Mouse (Mus musculus) heart, adult 2 months (tissue): ENCODE measurements around the gene Sept7.

Experiments
- CTCF ChIP-seq: fragments of 200-600 bp; IDR thresholded peaks from 2 replicates; pipeline ENCODE4 v1.8.1; 2022; ENCODE audit warnings: antibody characterized with exemption, mild to moderate bottlenecking, moderate library complexity
- EP300 ChIP-seq: fragments of 200-500 bp; IDR thresholded peaks from 2 replicates; pipeline ENCODE4 v1.6.1; 2011; ENCODE audit warnings: low read depth, low read length, control low read depth; ENCODE audit not compliant: insufficient read depth
- POLR2A ChIP-seq: fragments of 200-500 bp; IDR thresholded peaks from 2 replicates; pipeline ENCODE4 v1.6.1; 2011; ENCODE audit warnings: mild to moderate bottlenecking, low read depth, low read length, control low read depth; ENCODE audit not compliant: insufficient read depth

- TF ChIP-seq CTCF = no peak
- TF ChIP-seq POLR2A = no peak
- no peak for TF ChIP-seq EP300
Measured at GRCm38 (mm10) chr9:25243926-25244657, 8.1 kb upstream of the Sept7 start.
